8 mouse cellular contexts compared by ENCODE assay signal in the genomic region with DNA sequence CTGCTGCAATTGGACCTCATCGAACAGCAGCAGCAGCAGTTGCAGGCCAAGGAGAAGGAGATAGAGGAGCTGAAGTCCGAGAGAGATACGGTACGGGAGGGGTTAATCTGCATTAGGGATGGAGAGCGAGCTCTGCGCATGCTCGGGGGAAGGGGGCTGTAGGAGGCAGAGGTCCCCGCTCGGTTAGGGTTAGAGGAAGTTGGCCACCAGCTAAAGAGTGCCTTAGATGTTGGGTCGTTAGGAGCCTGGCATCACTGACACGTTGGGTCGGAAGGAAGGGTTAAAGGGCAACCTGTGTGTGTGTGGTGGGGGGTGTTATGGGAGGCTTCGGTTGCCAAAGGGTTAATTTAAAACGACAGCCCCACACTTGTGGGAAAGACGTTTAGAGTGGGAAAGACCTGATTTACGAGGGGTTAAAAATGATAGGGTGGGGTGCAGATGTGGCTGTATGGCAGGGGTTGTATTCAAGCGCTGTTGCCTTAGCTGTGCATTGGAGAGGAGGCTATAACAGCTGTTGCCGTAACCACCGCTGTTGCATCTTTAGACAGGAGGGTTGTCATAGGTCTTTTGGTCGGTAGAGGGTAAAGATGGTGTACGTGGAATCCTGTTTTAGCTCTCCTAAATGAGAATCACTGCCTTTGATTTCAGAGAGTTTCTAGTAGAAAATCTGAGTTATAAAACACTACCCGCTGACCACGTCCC. TPM values are rescaled to one million over a fixed set of nuclear protein-coding genes. Genes with fewer than 3 reads are reported as not detected.
DNase-seq lines count a peak whose midpoint lies in the region; ATAC-seq and TF ChIP-seq lines count a peak whose summit lies in the region.

No protein-coding gene starts in this region.

- H3K36me3 ChIP-seq in limb, embryonic 14.5 days (ENCODE audit: control insufficient read depth, insufficient read depth, low read length): peaks cover 40% of the 10 kb centered on the region
- peaks cover 21% of the 10 kb centered on the region for H3K36me3 ChIP-seq in midbrain, postnatal 0 days (ENCODE audit: insufficient read depth, low read length)

- DNase-seq in 3T3-L1 (ENCODE audit: low read depth, low spot score): peak; percentile 70
- peak; percentile 61 for DNase-seq in T-cell, adult 2 months (ENCODE audit: low spot score)
- peak; percentile 83 for DNase-seq in embryo, embryonic 9.5 days (ENCODE audit: extremely low spot score)
- DNase-seq in heart, adult 11 months: peak; percentile 98
- peak; percentile 52 for DNase-seq in kidney, adult 11 months
- peak; percentile 78 for DNase-seq in limb, embryonic 14.5 days (ENCODE audit: low spot score)
- peak; percentile 90 for DNase-seq in midbrain, postnatal 0 days (ENCODE audit: low spot score)
- peak; percentile 82 for DNase-seq in testis, postnatal 10 days (ENCODE audit: low spot score)

- H3K4me3 ChIP-seq in limb, embryonic 14.5 days (replicated peaks; ENCODE audit: low read length): peak overlapping the region; percentile 100
- peak overlapping the region; percentile 94 for H3K4me3 ChIP-seq in midbrain, postnatal 0 days (ENCODE audit: low read depth, low read length)

- TF ChIP-seq POLR2A in limb, embryonic 14.5 days (IDR thresholded peaks at IDR 0.05; ENCODE audit: borderline replicate concordance, extremely low read depth, insufficient read depth, insufficient read length): no peak

- H3K9me3 ChIP-seq in limb, embryonic 14.5 days (ENCODE audit: control insufficient read depth, low read length): no peaks in the 10 kb centered on the region
- no peaks in the 10 kb centered on the region for H3K9me3 ChIP-seq in midbrain, postnatal 0 days (ENCODE audit: low read length)

- H3K9ac ChIP-seq in limb, embryonic 14.5 days (ENCODE audit: low read depth, low read length, severe bottlenecking): peak overlapping the region; percentile 95
- H3K9ac ChIP-seq in midbrain, postnatal 0 days (replicated peaks; ENCODE audit: low read length, poor library complexity, severe bottlenecking): peak overlapping the region; percentile 99

- H3K4me2 ChIP-seq in limb, embryonic 14.5 days (replicated peaks; ENCODE audit: low read depth, low read length, severe bottlenecking): peak overlapping the region; percentile 84
- peak overlapping the region; percentile 73 for H3K4me2 ChIP-seq in midbrain, postnatal 0 days (ENCODE audit: low read depth, low read length, poor library complexity, severe bottlenecking)

- WGBS in limb, embryonic 14.5 days: 1% methylated on average over 23 of the region's 23 CpGs
- 2% methylated on average over 23 of the region's 23 CpGs for WGBS in midbrain, postnatal 0 days

- H3K4me1 ChIP-seq in limb, embryonic 14.5 days (ENCODE audit: control insufficient read depth, insufficient read depth, low read length): peaks cover 10% of the 10 kb centered on the region
- H3K4me1 ChIP-seq in midbrain, postnatal 0 days (ENCODE audit: insufficient read depth, low read length): 0 out of 2 replicates have a peak, but pooled peaks cover 3% of the 10 kb centered on the region

- peak overlapping the region; percentile 100 for H3K27ac ChIP-seq in limb, embryonic 14.5 days (replicated peaks; ENCODE audit: low read depth, low read length)
- H3K27ac ChIP-seq in midbrain, postnatal 0 days (ENCODE audit: low read depth, low read length): peak overlapping the region; percentile 100

- TF ChIP-seq CTCF in midbrain, postnatal 0 days (IDR thresholded peaks at IDR 0.05): no peak

- 0 out of 2 replicates have a peak, but pooled peaks have one; percentile 25 for ATAC-seq in limb, embryonic 14.5 days (ENCODE audit: low FRiP score, low read depth)
- peak; percentile 41; the same call in 1 of the 2 replicates for ATAC-seq in midbrain, postnatal 0 days (ENCODE audit: low FRiP score)

- no peaks in the 10 kb centered on the region for H3K27me3 ChIP-seq in limb, embryonic 14.5 days (ENCODE audit: control insufficient read depth, insufficient read depth, low read length)
- H3K27me3 ChIP-seq in midbrain, postnatal 0 days (ENCODE audit: insufficient read depth, low read length): no peaks in the 10 kb centered on the region

RNA-seq across cellular contexts. Expression of a gene that starts 1.4 kb away (rescaled TPM):
- 76.9 and 81.1 TPM in 2 replicates for polyA plus RNA-seq in limb, embryonic 14.5 days (2012; rRNA removed)
- polyA plus RNA-seq in limb, embryonic 14.5 days (2014; fragmentation: Nextera tagmentation; extraction: Ambion mirVana): 19.8 and 23.5 TPM in 2 replicates
- total RNA-seq in midbrain, postnatal 0 days (2014; rRNA removed): 88.3 and 107 TPM in 2 replicates
- polyA plus RNA-seq in midbrain, postnatal 0 days (2015; fragmentation: Nextera tagmentation; extraction: Ambion mirVana): 22.3 and 25.8 TPM in 2 replicates

RNA-seq across cellular contexts. Expression of a gene that starts 8.0 kb away (rescaled TPM):
- polyA plus RNA-seq in limb, embryonic 14.5 days (2012; rRNA removed): 52.4 and 56.8 TPM in 2 replicates
- polyA plus RNA-seq in limb, embryonic 14.5 days (2014; fragmentation: Nextera tagmentation; extraction: Ambion mirVana): 34.1 and 40.4 TPM in 2 replicates
- total RNA-seq in midbrain, postnatal 0 days (2014; rRNA removed): 29.4 and 32.2 TPM in 2 replicates
- polyA plus RNA-seq in midbrain, postnatal 0 days (2015; fragmentation: Nextera tagmentation; extraction: Ambion mirVana): 34.0 and 39.7 TPM in 2 replicates

RNA-seq across cellular contexts. Expression of a gene that starts 21.5 kb away (rescaled TPM):
- polyA plus RNA-seq in limb, embryonic 14.5 days (2012; rRNA removed): 1.8 and 2.5 TPM in 2 replicates
- 1.2 and 1.4 TPM in 2 replicates for polyA plus RNA-seq in limb, embryonic 14.5 days (2014; fragmentation: Nextera tagmentation; extraction: Ambion mirVana)
- total RNA-seq in midbrain, postnatal 0 days (2014; rRNA removed): 7.1 and 11.0 TPM in 2 replicates
- polyA plus RNA-seq in midbrain, postnatal 0 days (2015; fragmentation: Nextera tagmentation; extraction: Ambion mirVana): 12.3 and 14.3 TPM in 2 replicates

RNA-seq across cellular contexts. Expression of a gene that starts 39.9 kb away (rescaled TPM):
- polyA plus RNA-seq in limb, embryonic 14.5 days (2012; rRNA removed): 31.4 and 41.8 TPM in 2 replicates
- polyA plus RNA-seq in limb, embryonic 14.5 days (2014; fragmentation: Nextera tagmentation; extraction: Ambion mirVana): 8.8 and 8.9 TPM in 2 replicates
- total RNA-seq in midbrain, postnatal 0 days (2014; rRNA removed): 39.0 and 40.8 TPM in 2 replicates
- 10.9 and 11.4 TPM in 2 replicates for polyA plus RNA-seq in midbrain, postnatal 0 days (2015; fragmentation: Nextera tagmentation; extraction: Ambion mirVana)

RNA-seq across cellular contexts. Expression of a gene that starts 56.2 kb away (rescaled TPM):
- polyA plus RNA-seq in limb, embryonic 14.5 days (2012; rRNA removed): 149 and 157 TPM in 2 replicates
- polyA plus RNA-seq in limb, embryonic 14.5 days (2014; fragmentation: Nextera tagmentation; extraction: Ambion mirVana): 55.9 and 63.2 TPM in 2 replicates
- 774 and 843 TPM in 2 replicates for total RNA-seq in midbrain, postnatal 0 days (2014; rRNA removed)
- 165 and 182 TPM in 2 replicates for polyA plus RNA-seq in midbrain, postnatal 0 days (2015; fragmentation: Nextera tagmentation; extraction: Ambion mirVana)

Comparison
In these comparisons a context has a peak if more than half of its experiments do, and no peak if none do; other contexts are left out.
1. Peak in every context shown above with its lines: DNase-seq, ATAC-seq, H3K4me3 ChIP-seq and H3K27ac ChIP-seq.